Mouse (Mus musculus) CH12.LX (cell line): Measurements from ENCODE around the gene Prkaa1.

ENCODE experiments used
- CTCF ChIP-seq, 2 experiments: IDR thresholded peaks in 1 of 2; conservative IDR thresholded peaks in 1 of 2; 2 replicates each; pipeline ENCODE4 v1.5.1; 2011 to 2012; ENCODE audit warnings: low read depth in 2 of 2, low read length in 2 of 2, improper control_type of control experiment in 1 of 2, inconsistent platforms in 1 of 2, mild to moderate bottlenecking in 1 of 2, moderate library complexity in 1 of 2
- HCFC1 ChIP-seq: IDR thresholded peaks from 2 replicates; pipeline ENCODE4 v1.6.1; 2012; ENCODE audit warnings: low read depth, mild to moderate bottlenecking, inconsistent platforms, low read length, improper control_type of control experiment
- POLR2AphosphoS2 ChIP-seq: IDR thresholded peaks from 2 replicates; pipeline ENCODE4 v1.6.1; 2011; ENCODE audit warnings: low read depth, low read length, improper control_type of control experiment
- ZC3H11A ChIP-seq: IDR thresholded peaks from 2 replicates; pipeline ENCODE4 v1.6.1; 2012; ENCODE audit warnings: low read depth, mild to moderate bottlenecking, inconsistent platforms, low read length, improper control_type of control experiment

- no peak for TF ChIP-seq HCFC1
- no peak for TF ChIP-seq CTCF (conservative IDR thresholded peaks at IDR 0.05 in 1 of 2, IDR thresholded peaks at IDR 0.05 in 1 of 2; ENCODE audit: low read depth in 2 of 2, low read length in 2 of 2)
- TF ChIP-seq ZC3H11A = no peak
- no peak for TF ChIP-seq POLR2AphosphoS2
Measured at GRCm38 (mm10) chr15:5127487-5127886, 16.2 kb upstream of the Prkaa1 start.
